Mouse (Mus musculus) c-Kit-positive CD71-positive TER-119-negative erythroid progenitor cells, embryonic 14.5 days (primary cell): Measurements from ENCODE around the gene Mei1.

ENCODE experiments used
- DNase-seq: peaks from one replicate; pipeline ENCODE4 v3.0.0-alpha.2; 2013; ENCODE audit warnings: low read depth

The Mei1 gene

DNA sequence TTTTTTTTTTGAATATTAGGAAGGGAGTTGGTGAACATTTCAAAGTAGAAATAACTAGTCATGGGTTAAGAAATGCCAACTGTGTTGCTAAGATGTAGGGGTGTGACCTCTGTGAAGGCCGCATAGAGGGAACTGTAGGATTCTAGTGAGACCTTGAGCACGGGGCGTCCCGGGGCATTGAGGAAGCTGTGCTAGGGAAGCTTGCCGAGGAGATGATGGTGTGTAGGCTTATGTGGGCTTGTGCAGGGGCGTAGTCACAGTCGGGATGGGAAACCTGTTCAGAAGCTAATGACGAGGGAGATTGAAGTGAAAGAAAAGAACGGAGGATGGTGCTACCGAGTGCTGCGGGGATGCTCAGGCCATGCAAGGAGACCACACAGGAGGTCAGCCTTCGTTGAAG is 82.2 kb downstream of the Mei1 start:
- DNase-seq, result no peak

DNA sequence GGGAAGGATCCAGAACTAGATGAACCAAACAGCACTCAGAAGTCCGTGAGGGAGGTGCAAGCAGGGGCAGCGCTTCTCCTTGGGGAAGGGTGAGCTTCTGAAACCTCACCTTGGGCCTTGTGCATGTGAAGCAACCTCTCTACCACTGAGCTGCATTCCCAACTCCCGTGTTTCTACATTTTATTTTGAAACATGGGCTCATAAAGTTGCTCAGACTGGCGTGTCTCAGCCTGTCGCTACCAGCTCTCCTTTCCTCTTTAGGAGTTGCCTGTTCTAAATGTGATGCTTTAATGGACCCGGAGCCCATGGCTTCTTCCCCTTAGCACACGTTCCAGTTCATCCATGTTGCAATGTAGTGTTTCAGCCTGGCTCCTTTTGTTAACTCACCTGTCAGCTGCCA is 82.6 kb downstream of the Mei1 start:
- DNase-seq, result no peak

DNA sequence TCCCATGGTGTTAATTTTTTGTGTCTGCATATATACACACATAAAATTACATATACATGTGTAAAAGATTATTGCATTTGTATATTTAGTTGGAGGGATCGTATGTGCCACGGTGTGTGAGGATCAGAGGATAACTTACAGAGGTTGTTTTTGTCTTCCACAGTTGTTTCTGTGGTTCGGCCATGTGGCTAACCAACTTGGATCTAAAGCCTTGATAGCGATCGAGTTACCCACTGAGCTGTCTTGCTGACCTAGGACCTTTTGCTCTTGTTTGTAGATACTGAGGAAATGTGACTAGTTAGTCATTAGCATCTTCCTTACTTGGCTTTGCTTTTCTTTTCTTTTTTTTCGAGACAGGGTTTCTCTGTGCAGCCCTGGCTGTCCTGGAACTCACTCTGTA is 86.5 kb downstream of the Mei1 start:
- no peak for DNase-seq

DNA sequence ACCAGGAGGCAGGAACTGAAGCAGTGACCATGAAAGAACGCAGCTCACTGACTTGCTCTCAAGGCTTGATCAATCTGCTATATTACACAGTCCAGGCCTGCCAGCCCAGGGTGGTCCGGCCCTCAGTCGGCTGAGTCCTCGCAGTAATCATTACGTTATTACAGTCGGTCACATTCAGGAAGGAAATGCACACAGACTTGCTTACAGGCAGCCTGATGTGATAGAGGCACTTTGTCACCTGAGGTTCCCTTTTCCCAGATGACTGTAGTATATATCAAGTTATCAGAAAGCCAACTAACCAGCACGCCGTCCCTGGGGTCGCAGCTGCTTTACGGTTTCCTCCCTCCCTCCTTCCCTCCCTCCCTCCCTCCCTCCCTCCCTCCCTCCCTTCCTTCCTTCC is 87.1 kb downstream of the Mei1 start:
- DNase-seq, result no peak

DNA sequence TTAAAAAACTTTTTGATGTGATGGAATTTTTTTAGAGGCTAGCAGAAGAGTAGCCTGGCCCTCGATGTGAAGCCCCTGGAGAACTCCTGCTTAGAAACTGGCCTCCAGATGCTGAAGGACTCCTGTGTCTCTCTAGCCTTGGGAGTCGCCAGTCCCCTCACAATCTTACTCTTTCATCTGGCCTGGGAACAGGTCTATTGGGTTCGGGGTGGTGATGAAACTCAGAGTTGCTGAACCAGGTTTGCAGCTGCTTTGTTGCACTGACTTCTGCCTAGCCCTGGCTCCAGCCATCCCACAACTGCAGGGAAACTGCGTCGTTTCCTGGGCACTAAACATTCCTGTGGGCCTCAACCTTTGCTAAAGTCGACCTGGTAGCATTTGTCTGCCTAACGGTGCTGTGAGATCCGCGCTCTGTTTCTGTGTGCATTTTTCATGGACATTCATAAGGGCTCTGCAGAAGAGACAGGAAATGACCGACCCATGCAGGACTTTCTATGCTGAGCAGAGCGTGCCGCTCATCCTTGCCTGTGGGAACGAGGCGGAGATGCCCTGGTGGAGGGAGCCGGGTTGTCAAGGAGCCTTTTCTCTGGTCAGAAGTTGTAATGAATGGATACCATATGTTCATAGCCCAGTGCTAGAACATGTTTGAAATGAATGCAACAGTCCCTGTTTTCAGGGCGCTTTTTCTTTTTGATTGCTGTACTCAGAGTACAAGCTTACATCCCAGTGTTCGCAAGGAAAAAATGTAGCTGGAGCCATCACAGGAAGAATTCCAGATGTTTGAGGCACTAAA is 88.6 kb downstream of the Mei1 start:
- no peak for DNase-seq

DNA sequence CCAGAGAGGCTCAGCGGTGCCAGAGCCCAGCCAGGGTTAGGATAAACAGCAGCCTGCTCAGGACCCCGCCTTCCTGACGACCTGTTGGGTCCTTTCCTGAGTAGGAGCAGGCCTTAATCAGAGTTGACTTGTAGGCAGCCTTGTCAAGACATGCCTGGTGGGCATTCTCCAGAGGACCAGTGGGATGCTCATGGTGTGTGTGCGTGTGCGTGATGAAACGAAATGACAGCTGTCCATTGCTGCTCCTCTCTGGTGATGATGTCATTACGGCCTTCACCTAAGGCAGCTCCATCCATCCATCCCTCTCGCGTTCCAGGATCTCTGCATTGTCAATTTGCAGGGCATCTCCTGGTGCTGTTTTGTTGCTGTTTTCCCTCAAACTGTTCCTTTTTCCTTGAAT is 89.7 kb downstream of the Mei1 start:
- no peak for DNase-seq

DNA sequence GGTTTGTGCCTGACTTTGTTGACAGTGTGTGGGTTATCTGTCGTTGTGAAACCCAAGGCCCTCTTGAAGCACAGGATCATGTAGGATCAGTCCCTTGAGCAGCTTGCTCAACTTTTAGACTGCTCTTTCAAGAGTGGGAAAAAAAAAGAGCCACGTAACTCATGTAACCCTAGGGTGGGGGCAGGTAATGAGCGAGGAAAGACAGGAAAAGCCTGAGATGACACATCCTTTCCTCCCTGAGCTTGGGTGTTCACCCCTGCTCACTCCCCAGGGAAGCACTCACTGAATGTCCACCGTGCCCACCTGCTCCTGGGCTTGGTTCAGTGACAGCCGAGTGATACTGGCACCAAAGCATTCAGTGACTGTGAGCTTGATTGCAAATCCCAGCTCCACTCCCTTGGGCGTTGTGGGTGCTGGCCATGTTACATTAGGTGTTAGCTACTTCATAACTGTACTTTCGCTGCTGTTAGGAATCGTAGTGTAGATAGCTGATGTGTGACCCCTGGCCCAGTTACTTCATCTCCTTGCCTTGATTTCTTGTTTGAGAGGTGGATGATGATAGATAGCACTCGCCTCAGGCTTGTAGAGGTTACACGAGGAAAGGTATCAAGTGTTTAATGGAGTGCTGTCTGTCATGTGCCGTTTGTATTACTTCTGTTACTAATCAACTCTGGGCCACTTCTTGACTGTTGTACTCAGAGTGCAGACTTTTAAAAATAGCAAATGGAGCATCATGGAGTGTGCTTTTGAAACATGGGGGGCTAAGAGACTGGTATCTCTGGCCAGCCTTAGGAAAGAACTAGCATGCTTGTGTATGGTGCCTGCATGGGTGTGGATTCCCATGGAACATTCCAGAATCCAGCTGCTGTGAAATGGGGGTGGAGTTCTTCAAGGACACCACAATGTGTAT is 91.2 kb downstream of the Mei1 start:
- DNase-seq, result no peak

DNA sequence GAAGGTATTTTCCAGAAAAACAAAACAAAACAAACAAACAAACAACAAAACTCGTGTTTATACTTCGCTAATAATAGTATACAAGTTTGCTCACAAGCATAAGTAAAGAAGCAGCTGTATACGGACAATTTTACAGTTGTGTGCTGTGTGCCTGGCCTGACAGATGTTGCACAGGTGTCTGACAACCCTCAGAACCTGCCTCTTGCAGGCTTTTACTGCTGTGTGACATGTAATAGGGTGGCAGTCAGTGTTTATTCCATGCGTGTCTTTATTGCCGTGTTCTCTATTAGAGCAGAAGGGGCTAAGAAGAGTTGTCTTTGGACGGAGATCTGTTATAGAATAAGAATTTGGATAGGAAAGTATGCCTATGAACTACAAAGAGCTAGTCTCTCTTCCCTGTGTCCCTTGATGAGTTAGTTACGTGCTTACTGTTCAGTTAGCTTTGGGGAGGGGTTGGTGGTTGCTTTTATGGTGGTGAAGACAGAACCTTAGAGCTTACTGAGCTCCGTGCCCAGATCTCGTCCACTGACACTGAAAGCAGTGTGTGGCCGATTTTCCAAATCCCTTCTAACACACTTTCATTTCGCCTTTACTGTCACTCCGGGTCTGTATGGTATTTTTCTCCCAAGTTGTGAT is 92.3 kb downstream of the Mei1 start:
- no peak for DNase-seq

DNA sequence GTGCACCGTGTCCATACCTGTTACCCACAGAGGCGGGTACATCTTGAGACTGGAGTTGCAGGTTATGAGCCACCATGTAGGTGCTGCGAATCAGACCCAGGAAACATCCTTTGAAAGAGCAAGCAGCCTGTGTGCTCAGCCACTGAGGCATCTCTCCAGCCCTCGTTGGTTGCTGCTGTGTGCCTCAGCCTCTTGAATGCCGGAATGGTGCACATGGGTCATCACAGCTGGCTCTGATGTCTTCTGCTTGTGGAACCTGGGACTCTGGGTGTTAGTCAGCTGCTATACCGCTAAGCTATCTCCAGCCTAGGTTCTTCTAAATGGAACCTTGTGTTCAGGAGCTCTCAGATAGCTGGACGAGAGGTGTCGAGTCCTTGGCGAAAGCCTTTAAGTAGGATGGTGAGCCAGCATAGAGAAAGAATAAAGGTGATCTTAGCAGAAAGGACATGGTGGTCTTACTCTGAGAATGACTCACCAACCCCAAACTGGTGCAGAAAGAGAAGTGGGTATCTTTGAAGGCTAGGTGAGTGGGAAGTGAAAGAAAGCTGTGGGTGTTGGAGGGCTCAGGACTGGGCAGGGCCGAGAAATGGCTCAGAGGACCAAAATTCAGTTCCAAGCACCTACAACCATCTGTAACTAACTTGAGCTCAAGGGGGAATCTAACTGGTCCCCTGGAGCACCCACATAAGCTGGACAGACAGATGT is 93.7 kb downstream of the Mei1 start:
- no peak for DNase-seq

DNA sequence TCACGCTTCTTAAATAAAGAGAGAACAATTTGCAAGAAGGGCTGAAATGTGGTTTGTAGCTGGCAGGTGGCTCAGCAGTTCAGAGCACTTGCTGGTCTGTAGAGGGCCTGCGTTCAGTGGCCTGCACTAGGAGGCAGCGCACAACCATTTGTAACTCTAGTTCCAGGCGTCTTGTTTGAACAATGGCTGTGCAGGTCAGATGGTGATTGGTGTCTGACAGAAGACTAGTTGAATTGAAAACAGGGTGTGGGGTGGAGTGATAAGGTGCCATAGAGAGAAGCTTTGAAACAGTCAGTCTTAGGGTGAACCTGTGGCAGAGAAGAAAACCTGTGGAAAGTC is 94.2 kb downstream of the Mei1 start:
- peak; percentile 62 for DNase-seq

DNA sequence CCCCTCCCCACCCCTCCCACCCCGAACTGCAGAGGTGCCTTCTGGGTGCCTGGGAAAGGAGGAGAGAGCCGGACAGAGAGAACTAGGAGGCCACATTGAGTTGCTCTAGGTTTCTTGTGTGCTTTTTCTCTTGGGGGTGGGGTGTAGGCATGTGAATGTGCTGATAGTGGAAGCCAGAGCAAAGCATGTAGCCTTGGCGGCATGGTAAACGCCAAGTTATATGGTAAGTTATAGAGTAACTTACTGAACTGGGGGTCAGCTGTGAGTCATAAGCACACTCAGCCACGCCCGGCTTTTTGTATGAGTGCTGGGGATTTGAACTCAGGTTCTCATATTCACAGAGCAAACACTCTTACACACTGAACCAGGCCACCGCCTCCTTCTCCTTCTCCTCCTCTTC is 94.7 kb downstream of the Mei1 start:
- peak; percentile 45 for DNase-seq

DNA sequence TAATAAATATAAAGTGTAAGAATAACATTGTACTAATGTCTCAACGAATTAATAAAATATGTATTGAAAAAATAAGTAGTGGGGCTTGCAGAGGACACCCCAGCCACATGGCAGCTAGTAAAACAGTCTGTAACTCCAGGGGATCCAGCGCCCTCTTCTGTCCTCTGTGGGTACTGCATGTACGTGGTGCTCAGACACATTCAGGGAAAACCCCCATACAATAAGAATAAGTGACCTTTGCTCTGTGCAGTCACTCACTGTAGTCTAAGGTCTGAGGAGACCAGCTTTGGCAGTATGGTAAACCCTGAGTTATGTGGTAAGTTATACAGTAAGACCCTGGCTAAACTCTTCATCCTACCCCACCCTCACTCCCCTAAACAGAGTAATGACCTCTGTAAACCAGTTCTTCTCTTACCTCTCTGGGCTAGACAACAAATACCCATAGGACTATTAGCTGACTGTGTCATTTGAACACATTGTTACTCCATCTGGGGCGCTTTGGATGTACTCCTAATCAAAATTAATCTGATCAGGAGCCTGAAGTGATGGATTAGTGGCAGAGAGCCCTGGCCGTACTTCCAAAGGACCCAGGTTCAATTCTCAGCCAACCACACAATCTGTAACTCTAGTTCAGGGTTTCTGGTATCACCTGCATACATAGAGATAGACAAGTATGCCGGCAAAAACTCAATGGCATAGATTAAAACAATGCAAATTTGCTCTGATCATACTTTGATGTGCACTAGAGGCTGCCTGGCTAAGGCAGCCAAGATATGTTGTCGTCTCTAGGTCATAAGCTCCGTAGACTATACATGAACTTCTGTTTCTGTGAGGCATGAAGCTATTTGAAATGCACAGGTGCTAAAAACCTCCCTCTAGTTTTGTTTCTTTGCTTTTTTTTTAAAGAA is 95.8 kb downstream of the Mei1 start:
- peak; percentile 81 for DNase-seq

DNA sequence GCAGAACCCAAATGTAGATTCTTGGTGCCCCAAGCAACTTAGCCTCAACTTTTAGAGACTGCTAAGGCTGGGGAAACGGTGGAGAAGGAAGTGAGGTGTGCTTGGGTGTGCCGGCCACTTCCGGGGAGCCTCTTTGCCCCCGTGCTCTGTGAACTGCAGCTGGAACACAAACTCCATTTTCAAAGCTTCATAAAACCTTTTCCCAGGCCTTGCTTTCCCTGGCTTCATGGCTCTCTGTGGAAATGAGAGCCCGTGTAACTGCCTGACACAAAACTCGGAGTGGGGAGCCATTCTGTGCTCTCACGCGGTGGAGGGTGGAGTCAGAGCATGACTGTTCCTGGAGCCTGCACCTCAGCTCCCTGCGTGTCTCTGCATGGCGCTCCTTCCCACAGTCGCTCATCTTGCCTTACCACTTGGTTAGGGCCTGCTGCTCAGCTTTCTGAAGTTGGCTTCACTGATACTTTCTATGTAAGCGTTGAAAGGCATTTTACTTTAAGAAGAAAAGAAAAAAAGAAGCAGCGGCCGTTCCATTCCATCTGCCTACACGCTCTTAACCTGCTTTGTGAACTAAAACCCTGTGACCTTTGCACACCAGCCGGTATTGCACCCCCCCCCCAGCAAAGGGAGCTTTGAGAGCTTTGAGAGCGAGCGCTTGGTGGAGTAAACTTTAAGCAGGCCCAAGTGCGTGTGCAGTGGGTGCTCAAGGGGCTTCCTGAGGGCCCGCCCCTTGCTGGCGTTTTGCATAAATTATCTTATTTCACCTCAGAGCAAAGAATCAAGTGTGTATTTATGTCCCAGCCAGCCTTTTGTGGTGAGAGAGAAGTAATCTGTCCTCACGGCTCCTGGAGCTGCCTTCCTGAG is 96.7 kb downstream of the Mei1 start:
- no peak for DNase-seq

DNA sequence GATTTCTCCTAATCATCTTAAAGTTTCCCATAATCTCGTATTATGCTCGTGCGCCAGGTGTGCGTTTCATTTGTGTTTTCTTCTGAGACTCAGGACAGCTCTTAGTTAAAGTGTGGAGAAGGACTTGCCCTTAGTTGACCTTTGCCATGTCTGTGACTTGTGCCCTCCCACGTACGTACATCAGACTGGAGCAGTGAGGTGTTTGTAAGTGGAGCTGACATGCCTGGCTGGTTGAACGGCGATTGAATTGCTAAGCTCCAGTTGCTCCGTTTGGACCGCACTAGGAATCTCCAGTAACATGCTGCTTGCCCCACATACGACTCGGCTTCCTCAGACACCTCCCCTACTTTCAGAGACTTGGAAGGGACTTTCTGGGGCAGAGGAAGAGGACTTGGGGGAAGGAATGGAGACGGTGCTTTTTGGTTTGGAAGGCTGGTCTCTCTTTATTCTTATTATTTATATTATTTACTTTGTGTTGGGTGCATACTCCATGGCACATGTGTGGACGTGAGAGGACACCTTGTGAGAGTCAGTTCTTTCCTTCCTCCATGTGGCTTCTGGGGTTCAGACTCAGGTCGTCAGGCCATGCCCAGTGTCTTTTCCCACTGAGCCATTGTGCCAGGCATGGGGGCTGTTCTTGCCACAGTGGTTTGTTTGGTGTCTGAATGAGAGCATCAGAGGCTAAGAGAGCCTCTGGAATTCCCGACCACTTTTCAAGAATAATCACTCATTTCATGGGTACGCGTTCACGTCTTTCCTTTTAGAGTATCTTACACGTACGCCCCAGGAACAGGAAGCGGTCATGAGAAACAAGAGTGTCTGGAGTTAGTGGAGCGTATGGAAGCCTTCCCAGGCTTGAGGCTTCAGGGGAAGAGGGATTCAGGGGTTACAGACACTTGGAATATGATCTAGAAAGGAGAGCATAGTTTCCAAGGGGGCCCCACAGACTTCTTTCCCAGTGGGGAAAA is 97.7 kb downstream of the Mei1 start:
- DNase-seq, result no peak

DNA sequence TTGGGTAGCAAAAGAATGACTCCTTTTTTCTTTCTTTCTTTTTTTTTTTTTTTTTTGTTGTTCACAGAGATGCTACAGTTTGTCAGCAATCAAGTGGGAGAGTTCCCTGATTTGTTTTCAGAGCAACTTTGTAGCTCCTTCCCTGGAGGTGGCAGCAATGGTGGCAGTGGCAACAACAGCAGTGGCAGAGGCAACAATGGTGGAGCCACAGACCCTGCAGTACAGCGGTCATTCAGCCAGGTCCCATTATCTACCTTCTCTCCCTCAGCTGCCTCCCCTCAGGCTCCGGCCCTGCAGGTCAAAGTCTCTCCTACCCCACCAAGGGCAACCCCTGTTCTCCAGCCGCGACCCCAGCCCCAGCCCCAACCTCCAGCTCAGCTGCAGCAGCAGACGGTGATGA is 99.9 kb downstream of the Mei1 start:
- no peak for DNase-seq

DNA sequence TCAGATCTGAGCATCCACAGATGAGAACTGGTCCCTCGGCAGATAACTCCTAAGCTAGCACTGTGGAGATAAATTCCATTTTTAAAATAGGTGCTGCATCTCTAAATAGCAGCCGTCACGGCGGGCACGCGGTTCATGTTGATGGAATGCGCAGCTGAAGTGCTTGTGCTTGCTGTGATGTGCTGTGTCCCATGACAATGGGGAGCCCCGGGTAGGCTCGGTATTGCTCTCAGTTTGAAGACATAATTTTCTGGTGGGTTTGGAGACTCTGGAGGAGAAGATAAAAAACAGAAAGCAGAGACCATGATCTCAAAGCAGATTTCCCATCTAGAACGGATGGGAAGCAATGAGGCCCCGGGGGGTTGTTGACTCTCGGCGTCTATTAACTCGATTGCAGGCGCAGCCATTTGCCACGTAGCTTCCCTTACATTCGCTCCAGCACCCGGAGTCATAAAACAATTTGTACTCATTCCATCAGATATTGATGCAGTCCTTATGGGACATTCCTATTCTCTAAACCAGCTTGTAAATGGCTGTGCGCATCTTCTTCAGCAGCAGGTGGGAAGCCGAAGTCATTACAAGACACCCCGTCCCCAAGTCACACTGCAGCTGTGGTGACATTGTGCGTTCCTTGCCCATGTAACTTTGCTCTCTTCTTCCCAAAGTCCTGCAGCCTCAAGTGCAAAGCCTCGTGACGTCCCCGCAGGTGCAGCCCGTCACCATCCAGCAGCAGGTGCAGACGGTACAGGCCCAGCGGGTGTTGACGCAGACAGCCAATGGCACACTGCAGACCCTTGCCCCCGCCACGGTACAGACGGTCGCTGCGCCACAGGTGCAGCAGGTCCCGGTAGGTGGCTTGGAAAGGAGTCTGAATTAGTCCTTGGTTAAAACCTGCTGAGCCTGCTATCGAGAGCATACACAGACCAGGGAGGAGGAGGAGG is 100.9 kb downstream of the Mei1 start:
- no peak for DNase-seq

DNA sequence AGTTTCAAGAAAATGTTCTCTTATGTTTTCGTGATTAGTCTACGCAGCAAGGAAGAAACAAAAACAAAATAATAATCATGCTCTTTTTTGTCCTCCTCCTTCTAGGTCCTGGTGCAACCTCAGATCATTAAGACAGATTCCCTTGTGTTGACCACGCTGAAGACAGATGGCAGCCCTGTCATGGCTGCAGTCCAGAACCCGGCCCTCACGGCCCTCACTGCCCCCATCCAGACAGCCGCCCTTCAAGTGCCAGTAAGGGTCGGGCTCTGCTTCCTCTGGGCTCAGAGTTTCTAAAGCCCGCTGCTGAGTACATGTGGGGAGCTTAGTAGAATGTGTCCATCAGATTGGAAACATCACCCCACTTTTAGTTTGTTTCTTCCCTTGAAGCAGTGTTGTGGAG is 102.9 kb downstream of the Mei1 start:
- no peak for DNase-seq

DNA sequence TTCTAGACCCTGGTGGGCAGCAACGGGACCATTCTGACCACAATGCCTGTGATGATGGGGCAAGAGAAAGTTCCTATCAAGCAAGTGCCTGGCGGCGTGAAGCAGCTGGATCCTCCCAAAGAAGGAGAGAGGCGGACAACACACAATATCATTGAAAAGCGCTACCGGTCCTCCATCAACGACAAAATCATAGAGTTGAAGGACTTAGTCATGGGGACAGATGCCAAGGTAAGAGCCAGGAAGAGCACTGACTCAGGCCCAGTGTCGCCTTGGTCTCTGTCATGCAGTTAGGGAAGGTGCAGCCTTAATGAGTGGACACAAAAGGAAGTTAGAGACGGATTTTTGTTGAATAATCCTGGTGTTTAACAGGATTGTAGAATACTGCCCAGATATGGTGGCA is 105.3 kb downstream of the Mei1 start:
- DNase-seq, result no peak
